Mouse (Mus musculus) myocyte (in vitro differentiated cells): ENCODE data around the gene Tcirg1.

Source experiments
- E2F4 ChIP-seq: IDR thresholded peaks from one replicate; pipeline ENCODE4 v1.6.1; 2011; ENCODE audit warnings: mild to moderate bottlenecking, control low read depth, moderate library complexity; ENCODE audit not compliant: insufficient read depth
- MYOG ChIP-seq, 3 experiments: IDR thresholded peaks; one replicate each; pipeline ENCODE4 v1.6.1; 2011; ENCODE audit warnings: control low read depth in 2 of 3, low read depth in 2 of 3, mild to moderate bottlenecking in 2 of 3; ENCODE audit not compliant: insufficient read length in 2 of 3, control insufficient read depth in 1 of 3, insufficient read depth in 1 of 3
- POLR2A ChIP-seq: IDR thresholded peaks from one replicate; pipeline ENCODE4 v1.6.1; 2011; ENCODE audit warnings: low read depth, mild to moderate bottlenecking, control low read depth, moderate library complexity; ENCODE audit not compliant: insufficient read length
- TCF12 ChIP-seq: IDR thresholded peaks from one replicate; pipeline ENCODE4 v1.6.1; 2011; ENCODE audit warnings: mild to moderate bottlenecking, control low read depth; ENCODE audit not compliant: poor library complexity, insufficient read depth, severe bottlenecking
- USF1 ChIP-seq: IDR thresholded peaks from one replicate; pipeline ENCODE4 v1.6.1; 2011; ENCODE audit warnings: low read depth, mild to moderate bottlenecking, control low read depth, moderate library complexity

DNA sequence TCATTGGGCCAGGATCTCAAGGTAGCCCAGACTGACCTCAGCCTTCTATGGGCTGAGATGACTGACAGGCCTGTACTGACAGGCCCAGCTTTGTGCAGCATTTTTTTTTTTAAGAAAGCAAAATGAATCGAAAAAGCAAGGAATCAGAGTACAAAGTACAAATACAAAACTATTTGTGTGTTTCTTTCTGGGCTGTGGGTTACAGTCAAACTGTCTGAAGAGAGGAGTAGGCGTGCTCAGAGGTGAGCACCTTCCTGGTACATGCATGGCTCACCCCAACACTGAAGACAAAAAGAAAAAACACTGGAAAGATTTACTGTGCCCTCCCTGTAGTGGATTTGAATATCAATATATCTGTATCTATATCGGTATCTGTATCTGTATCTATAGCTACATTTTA, 40.9 kb upstream of the Tcirg1 start:
- no peak for TF ChIP-seq TCF12
- no peak for TF ChIP-seq USF1
- TF ChIP-seq POLR2A: no peak
- TF ChIP-seq E2F4: no peak
- TF ChIP-seq MYOG (IDR thresholded peaks at IDR 0.05; ENCODE audit: control insufficient read depth in 1 of 3, insufficient read depth in 1 of 3, insufficient read length in 2 of 3, low read depth in 2 of 3): no peak
